Mouse (Mus musculus) C2C12 (cell line): Measurements from ENCODE around the gene Gm20388.

ENCODE experiments used
- CEBPB ChIP-seq: IDR thresholded peaks from one replicate; pipeline ENCODE4 v1.6.1; 2011; ENCODE audit warnings: low read depth, mild to moderate bottlenecking, control low read depth, moderate library complexity
- CTCF ChIP-seq: IDR thresholded peaks from one replicate; pipeline ENCODE4 v1.5.1; 2011; ENCODE audit not compliant: control insufficient read depth, insufficient read depth, insufficient read length
- MAX ChIP-seq: IDR thresholded peaks from one replicate; pipeline ENCODE4 v1.6.1; 2011; ENCODE audit warnings: mild to moderate bottlenecking, control low read depth
- MYOG ChIP-seq: IDR thresholded peaks from one replicate; pipeline ENCODE4 v1.6.1; 2011; ENCODE audit not compliant: control insufficient read depth, insufficient read length; ENCODE audit errors: extremely low read depth
- USF1 ChIP-seq: IDR thresholded peaks from one replicate; pipeline ENCODE4 v1.6.1; 2011; ENCODE audit warnings: low read depth, mild to moderate bottlenecking, control low read depth, moderate library complexity

DNA sequence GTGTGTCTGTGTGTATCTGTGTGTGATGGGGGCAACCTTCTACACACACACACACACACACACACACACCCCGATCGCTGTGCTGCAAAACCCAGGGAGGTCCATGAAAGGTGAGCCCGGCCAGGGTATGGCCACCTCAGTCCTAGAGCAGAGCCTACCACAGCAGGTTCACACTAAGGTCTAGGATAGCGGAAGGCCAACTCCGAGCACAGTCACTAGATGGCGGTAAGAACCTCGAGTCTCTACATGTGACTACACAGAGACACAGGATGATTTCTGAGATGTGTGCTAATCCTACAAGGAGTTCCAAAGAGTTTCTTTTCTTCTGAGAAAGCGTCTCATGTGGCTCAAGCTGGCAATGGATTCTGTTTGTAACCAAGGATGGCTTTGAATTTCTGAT, 2016.7 kb downstream of the Gm20388 start:
- TF ChIP-seq CTCF (peak; percentile 36), CEBPB (no peak), USF1 (no peak), MYOG (no peak), MAX (no peak)
